Mouse (Mus musculus) liver, embryonic 14.5 days (tissue): ENCODE data around the gene Morc1.

Experiments
- CTCF ChIP-seq: IDR thresholded peaks from 2 replicates; pipeline ENCODE4 v1.5.1; 2016; ENCODE audit warnings: antibody characterized with exemption, low read depth, control low read depth
- EP300 ChIP-seq: IDR thresholded peaks from 2 replicates; pipeline ENCODE4 v1.6.1; 2016; ENCODE audit warnings: antibody characterized with exemption, low read depth

- no peak for TF ChIP-seq EP300
- no peak for TF ChIP-seq CTCF
Measured at GRCm38 (mm10) chr16:48453264-48453663, 22.2 kb downstream of the Morc1 start.
